10 mouse cellular contexts compared by ENCODE assay signal in the genomic region with DNA sequence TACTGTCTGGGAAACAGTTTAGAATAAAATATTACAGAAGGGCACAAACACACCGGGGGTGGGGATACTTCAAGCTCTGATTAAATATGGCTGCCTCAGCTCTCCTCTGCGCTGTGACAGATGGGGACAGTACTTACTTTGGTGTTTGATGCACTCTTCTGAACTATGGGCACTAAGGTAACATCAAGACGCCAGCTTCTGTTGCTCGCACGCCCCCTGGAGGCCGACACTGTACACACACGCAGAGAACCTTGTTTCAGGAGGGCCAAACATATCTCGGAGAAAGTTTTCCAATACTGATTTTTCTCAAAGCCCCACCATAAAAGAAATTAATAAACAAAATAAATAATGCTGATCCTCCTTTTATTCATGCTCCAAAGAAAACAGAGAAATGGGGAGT.
DNase-seq lines count a peak whose midpoint lies in the region; ATAC-seq and TF ChIP-seq lines count a peak whose summit lies in the region.
"Had no signal": no experiment of that assay in that cellular context is flagged by ENCODE, and none has a peak within 500 bp of the region (broad histone marks: within the 10 kb centered on the region; RNA-seq: fewer than 3 reads in every experiment).

No protein-coding gene starts in this region.

- H3K36me3 ChIP-seq in hindbrain, embryonic 10.5 days, result no peaks in the 10 kb centered on the region
- no peaks in the 10 kb centered on the region for H3K36me3 ChIP-seq in hindbrain, embryonic 16.5 days (ENCODE audit: control insufficient read depth, insufficient read depth, low read length)
- no peaks in the 10 kb centered on the region for H3K36me3 ChIP-seq in midbrain, postnatal 0 days (ENCODE audit: insufficient read depth, low read length)
- H3K36me3 ChIP-seq: hindbrain, embryonic 15.5 days; midbrain, embryonic 12.5 days had no signal

- ATAC-seq in hindbrain, embryonic 16.5 days, result no peak
- ATAC-seq in midbrain, postnatal 0 days (ENCODE audit: low FRiP score), result no peak
- ATAC-seq in CD4-positive, CD25-positive, alpha-beta regulatory T cell, adult 4 months, result no peak

- no peak overlapping the region for H3K4me3 ChIP-seq in hindbrain, embryonic 10.5 days
- no peak overlapping the region for H3K4me3 ChIP-seq in hindbrain, embryonic 16.5 days (ENCODE audit: low read length)
- H3K4me3 ChIP-seq in midbrain, postnatal 0 days (ENCODE audit: low read depth, low read length), result no peak overlapping the region
- H3K4me3 ChIP-seq: hindbrain, embryonic 15.5 days; midbrain, embryonic 12.5 days had no signal

- no peaks in the 10 kb centered on the region for H3K9me3 ChIP-seq in hindbrain, embryonic 10.5 days
- no peaks in the 10 kb centered on the region for H3K9me3 ChIP-seq in hindbrain, embryonic 16.5 days (ENCODE audit: control insufficient read depth, low read length)
- no peaks in the 10 kb centered on the region for H3K9me3 ChIP-seq in midbrain, postnatal 0 days (ENCODE audit: low read length)
- H3K9me3 ChIP-seq: hindbrain, embryonic 15.5 days; midbrain, embryonic 12.5 days had no signal

- no peak overlapping the region for H3K4me2 ChIP-seq in hindbrain, embryonic 16.5 days (ENCODE audit: low read length)
- H3K4me2 ChIP-seq in midbrain, postnatal 0 days (ENCODE audit: low read depth, low read length, poor library complexity, severe bottlenecking), result no peak overlapping the region
- H3K4me2 ChIP-seq: hindbrain, embryonic 15.5 days; midbrain, embryonic 12.5 days had no signal

- 28% methylated on average over 8 of the region's 8 CpGs for WGBS in hindbrain, embryonic 10.5 days
- WGBS in hindbrain, embryonic 16.5 days, result 28% methylated on average over 8 of the region's 8 CpGs
- WGBS in midbrain, postnatal 0 days, result 31% methylated on average over 8 of the region's 8 CpGs

- no peak overlapping the region for H3K27ac ChIP-seq in hindbrain, embryonic 10.5 days
- H3K27ac ChIP-seq in hindbrain, embryonic 16.5 days (ENCODE audit: low read depth, low read length), result no peak overlapping the region
- no peak overlapping the region for H3K27ac ChIP-seq in midbrain, postnatal 0 days (ENCODE audit: low read depth, low read length)
- H3K27ac ChIP-seq: hindbrain, embryonic 15.5 days; midbrain, embryonic 12.5 days had no signal

- no peaks in the 10 kb centered on the region for H3K27me3 ChIP-seq in hindbrain, embryonic 10.5 days (ENCODE audit: insufficient read depth, poor library complexity, severe bottlenecking)
- no peaks in the 10 kb centered on the region for H3K27me3 ChIP-seq in hindbrain, embryonic 16.5 days (replicated peaks; ENCODE audit: control insufficient read depth, insufficient read depth, low read length)
- no peaks in the 10 kb centered on the region for H3K27me3 ChIP-seq in midbrain, postnatal 0 days (ENCODE audit: insufficient read depth, low read length)
- H3K27me3 ChIP-seq: hindbrain, embryonic 15.5 days; midbrain, embryonic 12.5 days had no signal

- H3K9ac ChIP-seq in hindbrain, embryonic 16.5 days (ENCODE audit: low read depth, low read length), result no peak overlapping the region
- H3K9ac ChIP-seq in midbrain, postnatal 0 days (replicated peaks; ENCODE audit: low read length, poor library complexity, severe bottlenecking), result no peak overlapping the region
- H3K9ac ChIP-seq: hindbrain, embryonic 15.5 days; midbrain, embryonic 12.5 days had no signal

- peak; percentile 50 for DNase-seq in hindbrain, embryonic 10.5 days (ENCODE audit: low spot score)
- peak; percentile 11 for DNase-seq in urinary bladder, postnatal 14 days (ENCODE audit: low spot score)
- no peak for DNase-seq in urinary bladder, postnatal 25 days (ENCODE audit: low spot score)
- peak; percentile 75 for DNase-seq in embryo, embryonic 10 days (ENCODE audit: low spot score)
- no peak for DNase-seq in midbrain, postnatal 0 days (ENCODE audit: low spot score)
- no peak for DNase-seq in left cerebral cortex, adult 8-10 months (ENCODE audit: low spot score in 2 of 2)

- peaks cover 28% of the 10 kb centered on the region for H3K4me1 ChIP-seq in hindbrain, embryonic 10.5 days (replicated peaks)
- peaks cover 8% of the 10 kb centered on the region for H3K4me1 ChIP-seq in hindbrain, embryonic 16.5 days (ENCODE audit: control insufficient read depth, insufficient read depth, low read depth, low read length)
- H3K4me1 ChIP-seq in midbrain, postnatal 0 days (ENCODE audit: insufficient read depth, low read length), result peaks cover 7% of the 10 kb centered on the region

- TF ChIP-seq CTCF in midbrain, postnatal 0 days (IDR thresholded peaks at IDR 0.05), result peak; percentile 55

Comparison
In these comparisons a context has a peak if more than half of its experiments do, and no peak if none do; other contexts are left out.
1. DNase-seq: peak in hindbrain, embryonic 10.5 days (single experiment), urinary bladder, postnatal 14 days (single experiment) and embryo, embryonic 10 days (single experiment); none in urinary bladder, postnatal 25 days (single experiment), midbrain, postnatal 0 days (single experiment) and left cerebral cortex, adult 8-10 months (0 of 2).